Mouse (Mus musculus): ENCODE results near the gene Rab2b.
A peak's percentile ranks its signal among the peaks of the same experiment; 100 is the strongest.
"Not testable (repeated sequence)": the region's sequence is repeated elsewhere in the genome, so short reads cannot be mapped to it uniquely, and the experiment has no call there.

Rab2b gene

DNA sequence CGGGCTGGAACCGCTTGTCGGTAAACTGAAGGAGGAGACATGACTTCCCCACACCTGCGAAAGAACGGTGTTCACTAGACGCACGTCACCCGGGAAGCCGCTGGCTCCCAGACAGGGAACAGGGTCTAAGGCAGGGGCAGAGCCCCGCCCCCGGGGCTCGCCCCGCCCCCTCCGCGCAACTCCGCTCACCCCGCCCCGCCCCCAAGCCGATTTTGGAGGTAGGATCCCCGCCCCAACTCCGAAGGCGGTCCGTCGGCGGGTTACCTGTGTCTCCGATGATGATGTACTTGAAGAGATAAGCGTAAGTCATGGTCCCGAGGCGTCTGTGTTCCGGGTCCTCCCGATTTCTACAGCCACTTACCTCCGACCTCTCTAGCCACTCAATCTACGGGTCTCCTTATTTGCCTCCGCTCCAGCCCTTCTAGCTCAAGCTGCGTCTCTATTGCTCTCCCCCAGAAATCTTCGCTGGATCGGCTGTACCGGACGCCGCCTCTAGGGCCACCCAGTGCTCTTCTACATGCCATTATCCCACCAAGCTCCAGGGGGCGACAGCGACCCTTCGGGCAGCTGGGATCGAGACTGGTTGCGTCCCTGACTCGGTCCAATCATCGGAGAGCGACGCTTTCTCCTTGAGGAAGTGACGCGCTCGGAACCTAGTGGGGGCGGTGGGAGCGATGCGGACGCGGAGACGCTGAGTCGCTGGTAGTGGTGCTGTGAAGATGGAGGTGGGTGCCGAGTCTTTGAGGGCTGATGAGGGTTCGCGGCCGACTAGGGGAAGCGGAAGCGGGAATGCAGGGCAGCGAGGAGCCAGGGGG is at the start of gene Rab2b, which contains the start of gene Tox4:
TSS of gene Rab2b (minus strand) at position 614 of the 815 bp plus-strand sequence.
TSS of gene Tox4 (plus strand) at position 215 of the 815 bp plus-strand sequence.
- DNase-seq = peak; percentile 98

- peak in 1 of 2 experiments; percentile 20 for DNase-seq
Measured at GRCm38 (mm10) chr14:52327910-52328812, 48.8 kb upstream of the Rab2b start, which contains the start of gene Sall2. Gene Sall2 (minus strand): TSS chr14:52328762.

- DNase-seq = no peak
Measured at GRCm38 (mm10) chr14:52327375-52327901, 48.1 kb upstream of the Rab2b start.

- DNase-seq = no peak
Measured at GRCm38 (mm10) chr14:52325890-52326289, 46.5 kb upstream of the Rab2b start.

- DNase-seq = no peak
Measured at GRCm38 (mm10) chr14:52319361-52319760, 40.0 kb upstream of the Rab2b start.

GRCm38 (mm10) chr14:52316441-52317225 is 37.3 kb upstream of the Rab2b start:
- DNase-seq = peak; percentile 71 to 72

- DNase-seq = peak; percentile 82 to 85
Measured at GRCm38 (mm10) chr14:52315792-52316440, 36.6 kb upstream of the Rab2b start.

DNA sequence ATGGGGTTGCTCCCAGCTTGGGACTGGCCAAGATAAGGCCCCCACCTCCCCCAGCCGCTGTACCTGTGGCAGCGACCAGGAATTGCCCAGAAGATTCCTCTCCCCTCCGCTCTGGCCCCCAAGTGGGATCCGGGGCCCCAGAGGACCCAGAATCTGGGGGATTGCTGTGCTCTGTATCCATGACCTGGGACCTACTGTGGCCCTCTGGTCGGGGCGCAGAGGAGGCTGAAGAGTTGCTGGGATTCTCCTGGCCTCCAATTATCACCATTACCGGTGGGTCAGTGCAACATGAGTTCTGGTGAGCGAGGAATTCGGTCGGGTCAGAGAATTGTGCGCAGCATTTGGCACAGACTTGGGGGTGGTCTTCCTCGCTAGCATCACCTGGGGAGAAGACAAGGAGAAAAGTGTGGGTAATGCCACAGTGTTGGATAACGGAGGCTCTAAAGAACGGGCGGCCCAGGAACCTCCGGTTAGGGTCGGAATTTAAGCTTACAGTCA is 36.0 kb upstream of the Rab2b start:
- no peak for DNase-seq

DNA sequence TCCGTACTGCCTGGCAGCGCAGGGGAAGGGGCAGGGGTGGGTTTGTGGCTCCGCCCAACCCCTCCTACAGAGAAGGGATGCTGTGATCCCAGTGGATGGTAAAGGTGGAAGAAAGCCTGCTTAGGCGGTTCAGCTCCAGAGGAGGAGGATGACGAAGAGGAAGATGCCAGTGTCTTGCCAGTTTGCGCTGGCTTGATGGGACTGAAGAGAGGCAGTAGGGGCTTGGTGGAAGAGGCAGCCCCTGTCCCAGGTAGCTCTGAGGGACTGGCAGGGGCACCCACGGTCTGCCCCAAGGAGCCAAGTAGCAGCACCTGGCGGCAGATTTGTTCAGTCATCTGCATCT is 35.4 kb upstream of the Rab2b start:
- peak in 1 of 2 experiments; percentile 41 for DNase-seq

- DNase-seq = peak in 1 of 2 experiments; percentile 18
Measured at GRCm38 (mm10) chr14:52313931-52314807, 34.8 kb upstream of the Rab2b start.

GRCm38 (mm10) chr14:52310906-52311305 is 31.6 kb upstream of the Rab2b start:
- DNase-seq = no peak

- DNase-seq = peak in 1 of 2 experiments; percentile 43
Measured at GRCm38 (mm10) chr14:52310343-52310742, 31.0 kb upstream of the Rab2b start.

DNA sequence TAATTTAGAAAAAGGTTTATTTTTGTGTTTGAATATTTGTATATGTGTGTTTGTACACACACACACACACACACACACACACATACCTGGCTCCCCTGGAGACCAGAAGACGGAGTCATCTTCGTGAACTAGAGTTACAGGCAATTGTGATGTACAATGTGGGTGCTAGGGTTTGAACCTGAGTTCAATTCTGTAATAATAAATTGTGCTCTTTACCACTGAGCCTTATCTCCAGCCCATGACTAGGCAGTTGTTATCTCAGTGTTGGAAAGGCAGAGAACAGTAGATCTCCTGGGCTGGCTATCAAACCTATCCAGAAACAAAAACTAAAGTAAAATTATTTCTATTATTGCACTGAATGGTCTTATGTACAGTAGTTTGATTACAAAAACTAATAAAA is 26.8 kb upstream of the Rab2b start:
- no peak for DNase-seq

DNA sequence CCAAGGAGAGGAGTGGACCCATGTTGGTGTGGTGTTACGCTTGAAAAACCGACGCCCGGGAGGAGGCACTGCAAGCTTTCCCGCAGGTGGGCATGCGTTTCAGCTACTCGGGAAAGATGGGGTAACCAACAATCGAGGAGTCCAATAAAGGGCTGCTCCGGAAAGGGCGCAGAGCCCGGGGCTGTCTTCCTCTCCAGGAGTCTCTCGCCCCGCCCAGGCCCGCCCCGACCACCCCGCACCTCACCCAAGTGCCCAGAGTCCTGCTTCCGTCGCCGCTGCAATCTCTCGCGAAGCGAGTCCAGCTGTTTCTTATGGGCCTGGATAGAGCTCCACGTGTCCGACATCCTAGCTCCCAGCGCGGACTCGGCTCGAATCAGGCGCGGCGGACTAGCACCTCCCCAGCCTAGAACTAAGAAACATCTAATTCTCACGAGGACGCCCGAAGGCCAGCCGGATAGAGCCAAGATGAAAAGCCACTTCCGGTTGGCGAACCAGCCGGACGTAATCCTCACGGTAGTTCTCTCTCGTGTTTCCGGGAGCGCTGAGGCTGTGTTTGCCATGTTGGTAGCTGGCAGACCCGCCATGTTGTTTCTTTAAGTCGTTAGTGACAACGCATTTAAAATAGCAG is 25.4 kb upstream of the Rab2b start, which contains the start of gene Mettl3:
TSS of gene Mettl3 (minus strand) at position 485 of the 628 bp plus-strand sequence.
- peak; percentile 95 to 96 for DNase-seq

GRCm38 (mm10) chr14:52303517-52303916 is 24.2 kb upstream of the Rab2b start:
- not testable (repeated sequence) for DNase-seq

DNA sequence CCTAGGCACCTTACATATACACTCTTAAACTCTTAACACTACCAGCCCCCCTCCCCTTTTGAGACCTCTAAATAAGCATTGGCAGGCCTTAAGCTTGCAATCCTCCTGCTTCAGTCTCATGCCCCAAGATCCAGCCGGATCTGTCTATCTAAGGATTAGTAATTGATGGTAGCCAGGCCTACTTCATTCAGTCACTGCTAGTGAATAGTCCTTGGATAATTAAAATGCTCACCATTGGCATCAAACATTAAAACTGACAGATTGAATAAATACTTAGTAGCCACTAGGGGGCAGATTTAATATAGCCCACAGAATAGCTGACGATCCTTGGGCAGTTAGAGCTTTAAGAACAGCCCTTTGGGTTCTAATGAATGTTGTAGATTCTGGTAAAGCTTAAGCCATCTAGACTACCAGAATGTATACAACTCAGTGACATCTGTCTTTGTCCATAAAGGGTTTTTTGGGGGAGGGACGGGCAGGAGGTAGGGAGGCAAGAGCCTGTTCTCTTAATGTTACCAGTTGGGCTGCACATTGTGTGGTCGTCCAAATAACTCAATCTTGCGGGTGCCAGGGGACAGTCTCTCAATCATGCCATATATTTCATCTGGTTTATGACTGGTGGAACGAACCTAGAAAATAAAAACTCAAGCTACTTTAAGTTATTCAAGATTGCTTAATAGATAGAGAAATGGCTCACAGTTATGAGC is 16.4 kb upstream of the Rab2b start:
- DNase-seq = peak in 1 of 2 experiments; percentile 18

DNA sequence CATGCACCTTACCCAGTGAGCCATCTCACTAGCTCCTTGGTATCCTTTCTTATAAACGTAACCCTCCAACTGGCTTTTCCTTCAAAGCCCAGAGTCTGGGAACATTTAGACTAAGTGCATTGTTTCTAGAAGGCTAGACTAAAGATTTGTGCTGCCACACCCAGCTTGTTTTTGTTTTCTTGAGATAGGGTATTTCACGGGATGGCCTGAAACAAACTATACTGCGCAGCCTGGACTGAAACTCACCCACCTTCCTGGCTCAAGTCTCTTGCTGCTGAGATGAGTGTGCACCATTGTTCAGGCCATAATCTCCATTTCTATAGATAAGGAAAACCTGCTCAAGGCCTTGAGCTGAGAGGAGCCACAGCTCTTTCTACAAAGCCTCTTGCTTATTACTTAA is 4.8 kb upstream of the Rab2b start:
- DNase-seq = no peak

GRCm38 (mm10) chr14:52283629-52284028 is 4.3 kb upstream of the Rab2b start:
- DNase-seq = no peak

- DNase-seq = peak in 1 of 2 experiments; percentile 40
Measured at GRCm38 (mm10) chr14:52279747-52280120, 389 bp upstream of the Rab2b start.
